Mouse (Mus musculus) ES-E14 (cell line): ENCODE data around the gene Col23a1.

ENCODE experiments used
- CHD2 ChIP-seq: IDR thresholded peaks from 2 replicates; pipeline ENCODE4 v1.6.1; 2014; ENCODE audit warnings: mild to moderate bottlenecking, low read depth, low read length, inconsistent platforms
- HCFC1 ChIP-seq: IDR thresholded peaks from 2 replicates; pipeline ENCODE4 v1.6.1; 2012; ENCODE audit warnings: low read length, inconsistent platforms, borderline replicate concordance; ENCODE audit not compliant: insufficient read depth
- ZNF384 ChIP-seq: IDR thresholded peaks from 2 replicates; pipeline ENCODE4 v1.6.1; 2012; ENCODE audit warnings: low read depth, low read length, inconsistent platforms

GRCm38 (mm10) chr11:51421878-51422277 lies 132.2 kb downstream of the Col23a1 start:
- TF ChIP-seq HCFC1, result no peak
- no peak for TF ChIP-seq ZNF384
- TF ChIP-seq CHD2, result no peak
